Mouse (Mus musculus) brain, embryonic 14.5 days (tissue): ENCODE measurements around the gene Dhx8.

Experiments
- CTCF ChIP-seq: fragments of 200-500 bp; IDR thresholded peaks from 2 replicates; pipeline ENCODE4 v1.5.1; 2012; ENCODE audit warnings: inconsistent platforms, mild to moderate bottlenecking, moderate library complexity, borderline replicate concordance; ENCODE audit not compliant: insufficient read depth, insufficient read length; ENCODE audit errors: extremely low read depth
- POLR2A ChIP-seq: fragments of 200-500 bp; IDR thresholded peaks from 2 replicates; pipeline ENCODE4 v1.6.1; 2012; ENCODE audit warnings: mild to moderate bottlenecking, inconsistent platforms, borderline replicate concordance; ENCODE audit not compliant: poor library complexity, insufficient read depth, insufficient read length, severe bottlenecking; ENCODE audit errors: extremely low read depth

DNA sequence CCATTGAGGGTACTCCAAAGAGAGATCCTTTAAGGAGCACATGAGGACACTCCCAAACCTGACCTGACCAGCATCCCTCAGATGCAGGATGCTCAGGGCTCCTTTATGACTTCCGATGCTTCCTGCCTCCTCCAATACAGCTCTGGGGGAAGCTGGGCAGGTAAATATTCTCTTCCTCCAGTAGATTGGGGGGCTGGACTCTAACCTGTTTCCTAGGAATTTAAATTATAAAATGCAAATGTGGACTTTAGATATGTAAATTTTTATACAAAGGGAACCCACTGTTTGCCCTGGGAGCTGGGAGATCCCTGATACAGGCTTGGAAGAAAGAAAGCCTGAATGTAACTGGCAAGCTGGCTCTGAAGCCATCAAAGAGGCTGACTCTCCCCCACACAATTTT lies 54.7 kb downstream of the Dhx8 start:
- TF ChIP-seq CTCF (no peak), POLR2A (no peak)
